Mouse (Mus musculus) limb, embryonic 14.5 days (tissue): ENCODE results near the gene Olfr670. TPM values are rescaled to one million over a fixed set of nuclear protein-coding genes. Genes with fewer than 3 reads are reported as not detected.

Source experiments
- ATAC-seq: fragments of 200-750 bp; cut with Nextera tagmentation; 2 replicates; pipeline ENCODE4 v1.8.0; 2017; ENCODE audit warnings: low read depth, moderate number of reproducible peaks, moderate TSS enrichment; ENCODE audit not compliant: low FRiP score
- DNase-seq: peaks from one replicate; pipeline ENCODE4 v3.0.0-alpha.2; 2015; ENCODE audit warnings: low spot score
- H3K27ac ChIP-seq: fragments of 300-500 bp; sonication (generic); replicated peaks from 2 replicates; pipeline ENCODE4 v1.5.1; 2014; ENCODE audit warnings: low read depth, mild to moderate bottlenecking, low read length, moderate library complexity, mixed read lengths
- H3K27me3 ChIP-seq: fragments of 300-500 bp; sonication (generic); 2 replicates; pipeline ENCODE4 v1.6.1; 2014; ENCODE audit warnings: low read length, mixed read lengths; ENCODE audit not compliant: control insufficient read depth, insufficient read depth
- H3K36me3 ChIP-seq: fragments of 300-500 bp; sonication (generic); 2 replicates; pipeline ENCODE4 v1.6.1; 2014; ENCODE audit warnings: mild to moderate bottlenecking, low read length, moderate library complexity, mixed read lengths; ENCODE audit not compliant: control insufficient read depth, insufficient read depth
- H3K4me1 ChIP-seq: fragments of 300-500 bp; sonication (generic); 2 replicates; pipeline ENCODE4 v1.6.1; 2014; ENCODE audit warnings: antibody characterized with exemption, low read length, mixed read lengths; ENCODE audit not compliant: control insufficient read depth, insufficient read depth
- H3K4me2 ChIP-seq: fragments of 300-500 bp; sonication (generic); replicated peaks from 2 replicates; pipeline ENCODE4 v1.6.1; 2014; ENCODE audit warnings: low read depth, mild to moderate bottlenecking, low read length, moderate library complexity; ENCODE audit not compliant: severe bottlenecking
- H3K4me3 ChIP-seq: fragments of 300-500 bp; sonication (generic); replicated peaks from 2 replicates; pipeline ENCODE4 v1.5.1; 2014; ENCODE audit warnings: low read length
- H3K9ac ChIP-seq: fragments of 300-500 bp; sonication (generic); 2 replicates; pipeline ENCODE4 v1.6.1; 2014; ENCODE audit warnings: mild to moderate bottlenecking, low read depth, low read length, moderate library complexity; ENCODE audit not compliant: severe bottlenecking
- H3K9me3 ChIP-seq: fragments of 300-500 bp; sonication (generic); 2 replicates; pipeline ENCODE4 v1.6.1; 2016; ENCODE audit warnings: low read length; ENCODE audit not compliant: control insufficient read depth
- POLR2A ChIP-seq: fragments of 200-500 bp; IDR thresholded peaks from 2 replicates; pipeline ENCODE4 v1.8.0; 2012; ENCODE audit warnings: inconsistent platforms, mild to moderate bottlenecking, moderate library complexity, borderline replicate concordance; ENCODE audit not compliant: insufficient read depth, insufficient read length; ENCODE audit errors: extremely low read depth
- WGBS: fragments of 180-500 bp; shearing (Covaris S2); extraction: QIAGEN DNeasy Blood & Tissue Kit; methylation state at CpG from one replicate; pipeline ENCODE4 v1.1.7; 2014; 5-methylcytosine and 5-hydroxymethylcytosine counted together
- polyA plus RNA-seq, 2 experiments: library from polyadenylated mRNA; depleted of rRNA in 1 of 2; stranded (reverse) in 1 of 2; unstranded in 1 of 2; fragments of >200 nt; fragmentation: Nextera tagmentation in 1 of 2; extraction: Ambion mirVana in 1 of 2; gene quantifications; 2 replicates each; pipeline versions ENCODE4 v1.2.1 to v1.2.3; 2012 to 2014

The Olfr670 gene
- polyA plus RNA-seq, 2 experiments: 0.07 TPM; not detected in 1

GRCm38 (mm10) chr7:104927957-104928356 lies 34.5 kb downstream of the Olfr670 start, which contains the start of gene Olfr668:
Gene Olfr668 (minus strand): TSS chr7:104928057.
- TF ChIP-seq POLR2A: no peak
- no peaks in the 10 kb centered on the region for H3K36me3 ChIP-seq
- no peaks in the 10 kb centered on the region for H3K9me3 ChIP-seq
- ATAC-seq (no peak), DNase-seq (no peak)
- WGBS: 73% methylated on average over 1 of the region's 1 CpGs
- H3K4me3 ChIP-seq: no peak within 1 kb of the TSS
- H3K4me2 ChIP-seq: no peak within 1 kb of the TSS
- no peaks in the 10 kb centered on the region for H3K27me3 ChIP-seq
- no peak within 1 kb of the TSS for H3K27ac ChIP-seq
- H3K9ac ChIP-seq: no peak within 1 kb of the TSS
- H3K4me1 ChIP-seq: no peaks in the 10 kb centered on the region

GRCm38 (mm10) chr7:104921382-104921781 lies 41.0 kb downstream of the Olfr670 start, which contains the start of gene Olfr667:
Gene Olfr667 (minus strand): TSS chr7:104921482.
- ATAC-seq: no peak
- no peak within 1 kb of the TSS for H3K4me2 ChIP-seq
- no peaks in the 10 kb centered on the region for H3K9me3 ChIP-seq
- H3K4me1 ChIP-seq: no peaks in the 10 kb centered on the region
- no peak within 1 kb of the TSS for H3K4me3 ChIP-seq
- no peak for DNase-seq
- H3K27me3 ChIP-seq: no peaks in the 10 kb centered on the region
- no peak within 1 kb of the TSS for H3K9ac ChIP-seq
- H3K36me3 ChIP-seq: no peaks in the 10 kb centered on the region
- TF ChIP-seq POLR2A: no peak
- 87% methylated on average over 1 of the region's 1 CpGs for WGBS
- no peak within 1 kb of the TSS for H3K27ac ChIP-seq

Other genes starting within 250 kb of the Olfr670 start
- not detected in 2 replicates for gene Usp17le, start 185.2 kb downstream of the Olfr670 start, polyA plus RNA-seq (2012; rRNA removed)
- not detected in 2 replicates for gene Usp17le, start 185.2 kb downstream of the Olfr670 start, polyA plus RNA-seq (2014; fragmentation: Nextera tagmentation; extraction: Ambion mirVana)
- gene Usp17lb, start 120.0 kb downstream of the Olfr670 start, polyA plus RNA-seq (2012; rRNA removed): not detected in 2 replicates
- gene Usp17lb, start 120.0 kb downstream of the Olfr670 start, polyA plus RNA-seq (2014; fragmentation: Nextera tagmentation; extraction: Ambion mirVana): not detected in 2 replicates
- not detected in 2 replicates for gene Usp17la, start 105.6 kb downstream of the Olfr670 start, polyA plus RNA-seq (2012; rRNA removed)
- gene Usp17la, start 105.6 kb downstream of the Olfr670 start, polyA plus RNA-seq (2014; fragmentation: Nextera tagmentation; extraction: Ambion mirVana): not detected in 2 replicates
- not detected in 2 replicates for gene Olfr665, start 84.6 kb downstream of the Olfr670 start, polyA plus RNA-seq (2012; rRNA removed)
- gene Olfr665, start 84.6 kb downstream of the Olfr670 start, polyA plus RNA-seq (2014; fragmentation: Nextera tagmentation; extraction: Ambion mirVana): not detected in 2 replicates
- not detected in 2 replicates for gene Olfr666, start 66.7 kb downstream of the Olfr670 start, polyA plus RNA-seq (2012; rRNA removed)
- gene Olfr666, start 66.7 kb downstream of the Olfr670 start, polyA plus RNA-seq (2014; fragmentation: Nextera tagmentation; extraction: Ambion mirVana): not detected in 2 replicates
- not detected in 2 replicates for gene Olfr667, start 41.1 kb downstream of the Olfr670 start, polyA plus RNA-seq (2012; rRNA removed)
- gene Olfr667, start 41.1 kb downstream of the Olfr670 start, polyA plus RNA-seq (2014; fragmentation: Nextera tagmentation; extraction: Ambion mirVana): not detected in 2 replicates
- gene Olfr668, start 34.6 kb downstream of the Olfr670 start, polyA plus RNA-seq (2012; rRNA removed): not detected in 2 replicates
- gene Olfr668, start 34.6 kb downstream of the Olfr670 start, polyA plus RNA-seq (2014; fragmentation: Nextera tagmentation; extraction: Ambion mirVana): not detected in 2 replicates
- gene Olfr669, start 28.4 kb downstream of the Olfr670 start, polyA plus RNA-seq (2012; rRNA removed): 0.10 TPM in 1 of 2 replicates, not detected in the other
- gene Olfr669, start 28.4 kb downstream of the Olfr670 start, polyA plus RNA-seq (2014; fragmentation: Nextera tagmentation; extraction: Ambion mirVana): not detected in 2 replicates
- not detected in 2 replicates for gene Olfr671, start 16.5 kb upstream of the Olfr670 start, polyA plus RNA-seq (2012; rRNA removed)
- not detected in 2 replicates for gene Olfr671, start 16.5 kb upstream of the Olfr670 start, polyA plus RNA-seq (2014; fragmentation: Nextera tagmentation; extraction: Ambion mirVana)
- gene Olfr672, start 39.4 kb upstream of the Olfr670 start, polyA plus RNA-seq (2012; rRNA removed): not detected in 2 replicates
- gene Olfr672, start 39.4 kb upstream of the Olfr670 start, polyA plus RNA-seq (2014; fragmentation: Nextera tagmentation; extraction: Ambion mirVana): not detected in 2 replicates
- not detected in 2 replicates for gene Olfr675, start 65.8 kb upstream of the Olfr670 start, polyA plus RNA-seq (2012; rRNA removed)
- not detected in 2 replicates for gene Olfr675, start 65.8 kb upstream of the Olfr670 start, polyA plus RNA-seq (2014; fragmentation: Nextera tagmentation; extraction: Ambion mirVana)
- not detected in 2 replicates for gene Olfr676, start 70.1 kb upstream of the Olfr670 start, polyA plus RNA-seq (2012; rRNA removed)
- gene Olfr676, start 70.1 kb upstream of the Olfr670 start, polyA plus RNA-seq (2014; fragmentation: Nextera tagmentation; extraction: Ambion mirVana): not detected in 2 replicates
- gene Olfr677, start 88.8 kb upstream of the Olfr670 start, polyA plus RNA-seq (2012; rRNA removed): not detected in 2 replicates
- gene Olfr677, start 88.8 kb upstream of the Olfr670 start, polyA plus RNA-seq (2014; fragmentation: Nextera tagmentation; extraction: Ambion mirVana): not detected in 2 replicates
- not detected in 2 replicates for gene Olfr678, start 101.9 kb upstream of the Olfr670 start, polyA plus RNA-seq (2012; rRNA removed)
- gene Olfr678, start 101.9 kb upstream of the Olfr670 start, polyA plus RNA-seq (2014; fragmentation: Nextera tagmentation; extraction: Ambion mirVana): not detected in 2 replicates
- gene Olfr679, start 118.6 kb upstream of the Olfr670 start, polyA plus RNA-seq (2012; rRNA removed): not detected in 2 replicates
- gene Olfr679, start 118.6 kb upstream of the Olfr670 start, polyA plus RNA-seq (2014; fragmentation: Nextera tagmentation; extraction: Ambion mirVana): not detected in 2 replicates
- not detected in 2 replicates for gene Olfr680-ps1, start 130.2 kb upstream of the Olfr670 start, polyA plus RNA-seq (2012; rRNA removed)
- not detected in 2 replicates for gene Olfr680-ps1, start 130.2 kb upstream of the Olfr670 start, polyA plus RNA-seq (2014; fragmentation: Nextera tagmentation; extraction: Ambion mirVana)
- not detected in 2 replicates for gene Olfr681, start 154.2 kb upstream of the Olfr670 start, polyA plus RNA-seq (2012; rRNA removed)
- gene Olfr681, start 154.2 kb upstream of the Olfr670 start, polyA plus RNA-seq (2014; fragmentation: Nextera tagmentation; extraction: Ambion mirVana): not detected in 2 replicates
- not detected in 2 replicates for gene Olfr683, start 184.4 kb upstream of the Olfr670 start, polyA plus RNA-seq (2012; rRNA removed)
- not detected in 2 replicates for gene Olfr683, start 184.4 kb upstream of the Olfr670 start, polyA plus RNA-seq (2014; fragmentation: Nextera tagmentation; extraction: Ambion mirVana)
- gene Olfr684, start 201.0 kb upstream of the Olfr670 start, polyA plus RNA-seq (2012; rRNA removed): not detected in 2 replicates
- gene Olfr684, start 201.0 kb upstream of the Olfr670 start, polyA plus RNA-seq (2014; fragmentation: Nextera tagmentation; extraction: Ambion mirVana): not detected in 2 replicates
- not detected in 2 replicates for gene Olfr685, start 223.4 kb upstream of the Olfr670 start, polyA plus RNA-seq (2012; rRNA removed)
- gene Olfr685, start 223.4 kb upstream of the Olfr670 start, polyA plus RNA-seq (2014; fragmentation: Nextera tagmentation; extraction: Ambion mirVana): not detected in 2 replicates
- not detected in 2 replicates for gene Olfr686, start 244.9 kb upstream of the Olfr670 start, polyA plus RNA-seq (2012; rRNA removed)
- not detected in 2 replicates for gene Olfr686, start 244.9 kb upstream of the Olfr670 start, polyA plus RNA-seq (2014; fragmentation: Nextera tagmentation; extraction: Ambion mirVana)